Mouse (Mus musculus): Measurements from ENCODE around the gene 9930021J03Rik.

Gene 9930021J03Rik

GRCm38 (mm10) chr19:29810022-29810421, 4.2 kb upstream of the 9930021J03Rik start:
- DNase-seq (ENCODE audit: low spot score in 2 of 2) = no peak

GRCm38 (mm10) chr19:29805101-29805916, 480 bp downstream of the 9930021J03Rik start:
- peak; percentile 33 to 56 for DNase-seq (ENCODE audit: low spot score in 2 of 2)

GRCm38 (mm10) chr19:29803946-29804345, 1.8 kb downstream of the 9930021J03Rik start:
- no peak for DNase-seq (ENCODE audit: low spot score in 2 of 2)

- DNase-seq (ENCODE audit: low spot score in 2 of 2) = no peak
Observed at GRCm38 (mm10) chr19:29797371-29797770, 8.4 kb downstream of the 9930021J03Rik start.

GRCm38 (mm10) chr19:29787997-29788396, 17.8 kb downstream of the 9930021J03Rik start:
- no peak for DNase-seq (ENCODE audit: low spot score in 2 of 2)

- no peak for DNase-seq (ENCODE audit: low spot score in 2 of 2)
Observed at GRCm38 (mm10) chr19:29782914-29783313, 22.9 kb downstream of the 9930021J03Rik start.

- DNase-seq (ENCODE audit: low spot score in 2 of 2) = no peak
Observed at GRCm38 (mm10) chr19:29753939-29754338, 51.9 kb downstream of the 9930021J03Rik start.

GRCm38 (mm10) chr19:29750994-29751393, 54.8 kb downstream of the 9930021J03Rik start:
- no peak for DNase-seq (ENCODE audit: low spot score in 2 of 2)

- no peak for DNase-seq (ENCODE audit: low spot score in 2 of 2)
Observed at GRCm38 (mm10) chr19:29743531-29743930, 62.3 kb downstream of the 9930021J03Rik start.

- DNase-seq (ENCODE audit: low spot score in 2 of 2) = no peak
Observed at GRCm38 (mm10) chr19:29740661-29741060, 65.1 kb downstream of the 9930021J03Rik start.

- DNase-seq (ENCODE audit: low spot score in 2 of 2) = no peak
Observed at GRCm38 (mm10) chr19:29739608-29740007, 66.2 kb downstream of the 9930021J03Rik start.

- DNase-seq (ENCODE audit: low spot score in 2 of 2) = no peak
Observed at GRCm38 (mm10) chr19:29735421-29735820, 70.4 kb downstream of the 9930021J03Rik start.

- DNase-seq (ENCODE audit: low spot score in 2 of 2) = no peak
Observed at GRCm38 (mm10) chr19:29718476-29718875, 87.3 kb downstream of the 9930021J03Rik start.

GRCm38 (mm10) chr19:29717854-29718253, 87.9 kb downstream of the 9930021J03Rik start:
- DNase-seq (ENCODE audit: low spot score in 2 of 2) = no peak

- no peak for DNase-seq (ENCODE audit: low spot score in 2 of 2)
Observed at GRCm38 (mm10) chr19:29713451-29713850, 92.3 kb downstream of the 9930021J03Rik start.

- DNase-seq (ENCODE audit: low spot score in 2 of 2) = no peak
Observed at GRCm38 (mm10) chr19:29709461-29709860, 96.3 kb downstream of the 9930021J03Rik start.

- DNase-seq (ENCODE audit: low spot score in 2 of 2) = no peak
Observed at GRCm38 (mm10) chr19:29708461-29708860, 97.3 kb downstream of the 9930021J03Rik start.

GRCm38 (mm10) chr19:29708003-29708402, 97.8 kb downstream of the 9930021J03Rik start:
- no peak for DNase-seq (ENCODE audit: low spot score in 2 of 2)

- no peak for DNase-seq (ENCODE audit: low spot score in 2 of 2)
Observed at GRCm38 (mm10) chr19:29707314-29707898, 98.4 kb downstream of the 9930021J03Rik start.

- DNase-seq (ENCODE audit: low spot score in 2 of 2) = no peak
Observed at GRCm38 (mm10) chr19:29704436-29704835, 101.4 kb downstream of the 9930021J03Rik start.

- no peak for DNase-seq (ENCODE audit: low spot score in 2 of 2)
Observed at GRCm38 (mm10) chr19:29701707-29702106, 104.1 kb downstream of the 9930021J03Rik start.

- DNase-seq (ENCODE audit: low spot score in 2 of 2) = no peak
Observed at GRCm38 (mm10) chr19:29697245-29697874, 108.4 kb downstream of the 9930021J03Rik start, which contains the start of gene Mlana. Gene Mlana (plus strand): TSS chr19:29697824.

GRCm38 (mm10) chr19:29696840-29697239, 108.9 kb downstream of the 9930021J03Rik start:
- no peak for DNase-seq (ENCODE audit: low spot score in 2 of 2)

All from cerebellum, postnatal 4 days (tissue).